Mouse (Mus musculus) lung, adult 2 months (tissue): ENCODE measurements around the gene AC131692.1.

Source experiments
- CTCF ChIP-seq: fragments of 200-500 bp; IDR thresholded peaks from 2 replicates; pipeline ENCODE4 v1.5.1; 2011; ENCODE audit warnings: mild to moderate bottlenecking, low read length, control low read depth; ENCODE audit not compliant: insufficient read depth
- POLR2A ChIP-seq: fragments of 200-500 bp; IDR thresholded peaks from 2 replicates; pipeline ENCODE4 v1.6.1; 2011; ENCODE audit warnings: low read depth, mild to moderate bottlenecking, control low read depth, low read length, borderline replicate concordance; ENCODE audit errors: extremely low read depth

DNA sequence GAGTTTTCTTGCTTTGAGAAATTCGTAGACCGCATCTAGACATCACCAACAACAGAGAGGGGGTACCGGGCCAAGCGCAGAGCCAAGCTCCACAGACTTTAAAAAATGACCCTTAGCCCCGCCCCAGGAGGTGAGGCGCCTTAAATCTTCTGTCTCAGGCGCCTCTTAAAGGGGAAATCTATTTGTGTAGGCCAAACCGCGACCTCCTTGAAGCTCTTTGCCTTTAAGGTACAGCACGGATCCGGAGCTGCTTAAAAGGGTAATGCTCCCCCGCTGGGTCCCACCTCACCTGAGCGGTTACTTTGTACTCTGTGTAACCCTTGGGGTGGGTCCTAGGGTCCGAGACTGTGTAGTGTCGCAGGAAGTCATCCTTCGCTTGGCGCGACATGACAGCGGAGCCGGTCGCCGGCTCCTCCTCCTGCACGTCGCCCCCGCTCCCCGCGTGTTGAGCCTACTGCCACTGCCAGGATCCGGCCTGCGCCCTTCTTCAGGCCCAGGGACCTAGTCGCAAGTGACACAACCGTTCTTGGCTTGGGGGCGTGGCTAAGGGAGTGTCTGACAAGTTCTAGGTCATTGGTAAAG is 33.6 kb downstream of the AC131692.1 start, which contains the start of gene Snx15:
- TF ChIP-seq POLR2A (peak; percentile 51; the same call in 1 of the 2 replicates), CTCF (no peak)
